Mouse (Mus musculus): ENCODE measurements at regions not wholly inside any gene's neighbourhood (a gene's known extent, or its start where the extent isn't known, plus 50 kb on each side); places are given as distances from the start of the nearest gene placed in this dataset.
A peak's percentile ranks its signal among the peaks of the same experiment; 100 is the strongest.

- DNase-seq (ENCODE audit: low spot score in 2 of 2): no peak
Observed at GRCm38 (mm10) chr3:41307400-41308028, 224.7 kb upstream of the Pgrmc2 start.

- DNase-seq (ENCODE audit: low spot score in 2 of 2): no peak
Observed at GRCm38 (mm10) chr3:41302805-41303204, 220.0 kb upstream of the Pgrmc2 start.

- DNase-seq (ENCODE audit: low spot score in 2 of 2): no peak
Observed at GRCm38 (mm10) chr3:41298776-41299175, 215.9 kb upstream of the Pgrmc2 start.

DNA sequence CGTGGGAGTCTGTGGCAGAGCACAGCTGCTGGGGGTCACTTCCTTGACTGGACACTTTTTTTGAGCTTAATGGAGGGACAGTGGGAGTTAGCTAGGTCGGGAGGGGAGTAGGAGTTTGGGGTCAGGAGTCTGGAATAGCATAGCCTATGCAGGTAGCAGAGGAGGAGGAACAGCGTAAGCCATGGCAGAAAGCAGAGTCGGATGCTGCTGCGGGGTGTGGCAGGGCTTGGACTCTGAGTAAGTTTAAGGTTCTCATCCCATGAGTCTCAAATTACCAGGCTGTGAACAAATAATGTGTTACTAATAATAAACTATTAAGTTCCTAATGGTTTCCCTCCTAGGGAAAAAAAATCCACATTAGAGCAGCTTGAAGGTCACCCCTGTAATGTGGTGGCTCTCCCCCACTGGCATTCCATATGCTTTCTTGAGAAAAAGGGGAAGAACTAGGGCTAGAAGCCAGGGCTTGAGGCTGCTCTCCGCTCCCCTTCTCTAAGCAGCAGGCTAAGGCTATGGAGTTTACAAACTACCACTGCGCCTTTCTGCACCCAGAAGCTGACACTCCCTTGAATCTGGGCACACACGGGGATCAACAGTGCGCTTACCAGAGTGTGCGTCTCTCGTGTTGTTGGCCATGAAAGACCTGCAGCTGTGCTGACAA is 213.4 kb upstream of the Pgrmc2 start:
- DNase-seq (ENCODE audit: low spot score in 2 of 2): no peak

GRCm38 (mm10) chr3:41295150-41295549 is 212.3 kb upstream of the Pgrmc2 start:
- peak in 1 of 2 experiments; percentile 7 for DNase-seq (ENCODE audit: low spot score in 2 of 2)

DNA sequence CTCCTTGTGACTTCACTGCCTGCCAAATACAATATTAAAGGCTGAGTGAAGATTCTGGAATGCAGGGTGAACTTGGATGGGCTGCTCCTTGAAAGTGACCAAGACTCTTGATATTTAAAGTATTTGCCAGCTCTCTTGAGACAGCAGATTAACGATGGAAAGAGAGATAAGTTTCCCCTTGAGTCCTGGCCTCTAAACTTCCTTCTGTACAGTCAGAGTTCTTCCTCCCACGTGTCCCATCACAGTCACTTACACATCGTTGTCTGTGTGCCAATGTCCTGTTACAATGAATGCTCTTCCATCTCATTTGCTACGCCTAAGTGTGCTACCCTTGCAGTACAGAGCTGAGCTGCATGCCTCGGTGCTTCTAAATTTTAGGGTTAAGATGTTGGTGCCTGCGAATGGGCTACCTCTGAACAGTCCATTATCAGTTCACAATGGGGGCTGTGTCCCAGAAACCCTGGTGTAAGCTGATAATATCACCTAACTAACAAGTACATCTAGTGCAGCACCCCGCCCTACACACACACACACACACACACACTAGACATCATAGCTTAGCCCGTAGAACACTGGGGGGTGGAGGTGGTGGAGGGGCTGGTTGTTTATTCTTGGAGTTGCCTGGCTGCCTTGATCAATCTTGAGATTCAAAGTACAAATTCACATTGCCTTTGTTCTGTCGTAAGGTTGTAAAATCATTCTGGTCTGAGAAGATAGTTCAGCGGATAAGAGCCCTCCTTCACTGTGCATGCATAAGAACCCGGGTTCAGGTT is 207.9 kb upstream of the Pgrmc2 start:
- DNase-seq (ENCODE audit: low spot score in 2 of 2): no peak

DNA sequence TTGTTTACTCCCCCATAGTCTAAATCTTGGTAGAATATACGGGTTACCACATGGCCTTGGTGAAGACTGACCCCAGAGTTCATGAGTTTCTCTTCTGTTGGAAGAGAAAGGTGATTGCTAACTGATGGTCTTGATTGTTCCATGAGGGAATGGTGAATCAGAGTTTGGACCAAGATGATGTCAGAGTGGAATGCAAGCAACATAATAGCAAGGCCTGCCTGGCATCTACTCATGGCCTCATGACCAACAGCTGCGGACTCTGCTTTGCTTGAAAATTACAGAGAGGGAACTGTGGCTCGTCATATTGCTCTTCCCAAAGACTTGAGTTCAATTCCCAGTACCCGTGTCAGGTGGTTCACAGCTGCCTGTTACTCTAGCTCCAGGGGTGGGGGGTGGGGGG is 205.9 kb upstream of the Pgrmc2 start:
- DNase-seq (ENCODE audit: low spot score in 2 of 2): no peak

GRCm38 (mm10) chr3:41288066-41288465 is 205.2 kb upstream of the Pgrmc2 start:
- no peak for DNase-seq (ENCODE audit: low spot score in 2 of 2)

- no peak for DNase-seq (ENCODE audit: low spot score in 2 of 2)
Observed at GRCm38 (mm10) chr3:41285336-41285735, 202.5 kb upstream of the Pgrmc2 start.

DNA sequence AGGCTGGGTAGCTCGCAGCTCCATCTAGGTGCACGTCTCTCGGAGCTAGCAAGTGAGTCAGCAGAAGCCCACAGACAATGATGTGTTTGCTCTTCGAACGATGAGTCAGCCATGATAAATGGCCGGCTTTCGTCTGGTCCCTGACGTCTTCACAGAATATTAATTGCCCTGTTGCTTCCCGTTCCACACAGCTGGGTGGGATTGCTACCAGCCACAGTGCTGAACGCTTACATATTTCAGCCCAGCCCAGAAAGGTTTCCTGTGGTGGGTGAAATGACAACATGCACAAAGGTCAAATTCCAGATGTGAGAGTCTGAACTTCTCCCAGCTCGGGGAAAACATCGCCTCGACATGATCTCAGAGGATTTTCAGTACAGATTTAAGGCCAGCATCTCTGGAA is 202.1 kb upstream of the Pgrmc2 start:
- DNase-seq (ENCODE audit: low spot score in 2 of 2): peak in 1 of 2 experiments; percentile 27

GRCm38 (mm10) chr3:41282431-41283037 is 199.7 kb upstream of the Pgrmc2 start:
- no peak for DNase-seq (ENCODE audit: low spot score in 2 of 2)

DNA sequence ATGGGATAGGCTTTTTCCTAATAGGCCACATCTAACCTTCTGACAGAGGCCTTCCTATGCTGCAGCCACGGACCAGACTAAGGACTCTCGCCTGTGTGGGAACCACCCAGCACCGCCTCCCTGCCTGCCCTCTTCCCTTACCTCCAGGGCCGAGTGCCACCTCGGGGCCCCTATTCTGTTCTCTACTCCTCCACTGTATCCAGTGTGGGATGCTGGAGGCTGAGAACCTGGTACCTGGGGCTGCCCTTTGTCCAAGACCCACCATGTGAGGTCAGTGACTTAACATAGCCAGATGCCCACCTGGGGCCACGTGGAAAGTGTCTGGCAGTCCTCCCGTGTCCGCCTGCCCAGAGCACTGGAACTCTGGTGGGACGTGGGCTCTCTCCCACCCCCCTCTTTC is 193.2 kb upstream of the Pgrmc2 start:
- DNase-seq (ENCODE audit: low spot score in 2 of 2): no peak

GRCm38 (mm10) chr3:41268516-41268915 is 185.7 kb upstream of the Pgrmc2 start:
- DNase-seq (ENCODE audit: low spot score in 2 of 2): no peak

DNA sequence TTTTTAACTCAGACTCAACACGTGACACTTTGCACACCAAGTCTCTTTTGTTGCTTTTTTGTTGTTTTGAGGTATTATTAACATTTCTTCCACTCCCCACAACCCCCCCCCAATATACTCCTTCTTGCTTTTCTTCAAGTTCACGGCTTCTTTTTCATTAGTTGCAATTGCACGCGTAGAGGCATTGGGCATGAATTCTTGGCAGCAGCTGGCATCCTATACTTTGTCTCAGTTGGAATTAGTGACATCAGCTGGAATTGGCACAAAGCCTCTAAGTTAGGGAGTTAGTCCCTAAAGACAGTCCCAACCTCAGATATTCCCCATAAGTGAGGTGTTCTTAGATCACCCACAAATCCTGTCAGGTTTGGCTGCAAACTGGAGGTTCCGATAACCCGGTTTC is 183.4 kb upstream of the Pgrmc2 start:
- DNase-seq (ENCODE audit: low spot score in 2 of 2): no peak

- no peak for DNase-seq (ENCODE audit: low spot score in 2 of 2)
Observed at GRCm38 (mm10) chr3:41265399-41265798, 182.6 kb upstream of the Pgrmc2 start.

DNA sequence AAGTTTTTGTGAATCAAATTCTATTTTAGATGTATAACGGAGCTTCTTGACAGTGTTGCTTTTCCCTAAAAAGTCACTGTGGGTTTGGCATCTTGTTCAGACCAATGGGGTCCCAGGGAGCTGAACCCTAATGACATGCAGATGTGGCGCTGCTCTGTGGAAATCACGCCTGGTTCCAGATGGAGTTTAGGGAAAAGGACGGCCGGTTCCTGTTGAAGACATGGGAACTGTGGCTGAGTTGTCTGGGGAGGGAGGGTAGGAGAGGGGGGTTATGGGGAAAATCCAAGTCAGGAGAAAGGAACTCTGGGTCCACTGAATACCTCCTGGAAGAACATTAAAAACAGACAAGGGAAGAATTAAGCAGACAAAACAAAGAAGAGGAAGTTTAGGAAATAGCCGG is 175.4 kb upstream of the Pgrmc2 start:
- no peak for DNase-seq (ENCODE audit: low spot score in 2 of 2)

GRCm38 (mm10) chr3:41244960-41245359 is 162.1 kb upstream of the Pgrmc2 start:
- no peak for DNase-seq (ENCODE audit: low spot score in 2 of 2)

DNA sequence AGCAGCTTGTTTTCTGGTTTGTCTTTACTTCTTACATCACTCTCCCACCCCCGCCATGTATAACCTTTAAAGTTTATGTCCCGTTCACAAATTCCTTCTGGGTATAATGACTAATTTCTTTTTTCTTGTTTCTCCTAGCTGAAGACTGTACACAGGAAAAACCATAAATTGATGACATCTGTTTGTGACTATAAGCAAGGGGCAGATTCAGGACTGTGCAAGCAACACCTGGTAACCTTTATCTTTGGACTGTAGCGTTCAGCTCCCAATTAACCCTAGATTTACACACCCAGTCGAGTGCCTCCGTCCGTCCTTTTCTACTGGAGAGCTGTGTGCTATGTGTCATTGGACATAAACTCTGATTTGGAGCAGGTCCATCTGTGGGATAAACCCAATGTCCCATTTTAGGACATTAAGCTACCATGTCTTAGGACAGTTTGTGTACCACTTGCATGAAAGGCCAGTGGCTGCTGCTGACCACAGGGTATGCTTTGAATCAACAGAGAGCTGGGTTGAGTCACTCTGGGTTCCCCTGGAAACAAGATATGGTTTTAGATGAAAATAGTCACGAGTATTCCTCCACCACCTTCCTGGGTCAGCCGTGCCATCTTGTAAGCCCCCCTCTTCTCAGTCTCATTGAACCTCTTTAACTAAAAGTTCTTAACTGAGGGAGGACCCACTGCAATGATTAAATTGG is 159.2 kb upstream of the Pgrmc2 start:
- DNase-seq (ENCODE audit: low spot score in 2 of 2): no peak

- DNase-seq (ENCODE audit: low spot score in 2 of 2): no peak
Observed at GRCm38 (mm10) chr3:41239801-41240200, 157.0 kb upstream of the Pgrmc2 start.

GRCm38 (mm10) chr3:41239246-41239645 is 156.4 kb upstream of the Pgrmc2 start:
- no peak for DNase-seq (ENCODE audit: low spot score in 2 of 2)

DNA sequence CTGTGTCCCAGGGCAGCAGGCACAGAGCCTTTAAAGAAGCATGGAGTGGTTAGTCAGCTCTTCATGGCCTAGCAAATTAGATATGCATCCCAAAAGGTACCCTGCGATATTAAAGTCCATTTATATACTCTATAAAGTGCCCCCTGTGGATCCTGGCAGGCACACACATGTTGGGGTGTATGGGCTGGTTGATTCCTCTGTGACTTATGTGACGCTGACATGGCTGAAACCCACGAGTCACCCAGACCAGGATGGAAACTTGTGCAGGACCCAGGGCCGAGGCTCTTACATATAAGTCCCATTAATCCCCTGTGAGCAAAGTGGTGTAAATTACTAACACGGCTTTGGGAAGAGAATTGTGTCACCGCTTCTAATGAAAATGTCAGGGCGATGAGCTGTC is 155.2 kb upstream of the Pgrmc2 start:
- DNase-seq (ENCODE audit: low spot score in 2 of 2): no peak

Measured in adrenal gland, postnatal 4 days (tissue).